Mouse (Mus musculus) gastrocnemius, postnatal 25 days (tissue): ENCODE measurements around the gene Olfr1087. TPM values are rescaled to one million over a fixed set of nuclear protein-coding genes. Genes with fewer than 3 reads are reported as not detected.
"Not testable (repeated sequence)": the region's sequence is repeated elsewhere in the genome, so short reads cannot be mapped to it uniquely, and the experiment has no call there.

Experiments used
- DNase-seq: peaks from one replicate; pipeline ENCODE4 v3.0.0; 2022
- long read RNA-seq, 2 experiments: library from polyadenylated mRNA; stranded (forward); transcript quantifications; one replicate each; pipeline ENCODE4 v2.0.0; 2021
- total RNA-seq, 2 experiments: library from RNA; stranded (reverse); gene quantifications; 1 replicate in 1 of 2; 2 replicates in 1 of 2; pipeline ENCODE4 v1.2.3; 2021

The Olfr1087 gene
- not detected for total RNA-seq
- long read RNA-seq, experiment 1 = 0 reads
- long read RNA-seq, experiment 2 = 0 reads

DNA sequence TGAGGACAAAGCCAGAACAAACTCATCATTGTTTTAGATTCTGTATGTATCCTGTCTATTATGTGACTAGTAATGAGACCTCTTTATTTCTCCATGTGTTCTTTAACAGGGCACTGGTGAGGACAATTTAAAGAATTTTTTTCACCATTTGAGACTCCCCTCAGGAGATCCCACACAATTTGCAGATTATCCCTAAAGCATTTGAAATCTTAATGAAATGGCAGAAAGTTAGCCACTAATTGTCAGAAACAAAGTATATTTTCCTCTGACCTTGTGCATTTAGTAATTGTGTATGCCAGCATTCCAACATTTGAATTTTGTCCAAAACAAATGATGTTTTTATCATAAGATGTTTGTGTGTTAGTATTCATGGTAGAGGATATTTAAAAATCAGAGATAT lies at the start of gene Olfr1087:
Gene Olfr1087, minus strand, starts transcription at position 101 of the 400 bp plus-strand sequence.
- no peak for DNase-seq

DNA sequence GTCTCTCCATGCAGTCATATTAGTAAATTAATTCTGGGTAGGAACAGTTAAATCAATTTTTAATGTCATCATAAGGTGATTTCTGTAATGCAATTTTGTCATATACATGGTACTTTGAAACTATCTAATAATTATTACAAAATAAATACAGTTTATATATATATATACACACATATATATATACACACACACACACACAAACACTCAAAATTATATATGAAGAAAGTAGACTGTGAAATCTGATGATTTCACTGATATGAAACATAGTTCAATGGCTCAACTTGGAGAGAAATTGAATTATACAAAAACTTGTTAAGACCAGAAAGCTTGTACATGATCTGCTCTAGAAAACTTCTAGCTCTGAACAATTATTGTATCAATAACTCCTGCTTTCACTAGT lies 35.4 kb upstream of the Olfr1087 start, which contains the start of gene Olfr1089:
Gene Olfr1089, minus strand, starts transcription at position 101 of the 400 bp plus-strand sequence.
- DNase-seq = no peak

DNA sequence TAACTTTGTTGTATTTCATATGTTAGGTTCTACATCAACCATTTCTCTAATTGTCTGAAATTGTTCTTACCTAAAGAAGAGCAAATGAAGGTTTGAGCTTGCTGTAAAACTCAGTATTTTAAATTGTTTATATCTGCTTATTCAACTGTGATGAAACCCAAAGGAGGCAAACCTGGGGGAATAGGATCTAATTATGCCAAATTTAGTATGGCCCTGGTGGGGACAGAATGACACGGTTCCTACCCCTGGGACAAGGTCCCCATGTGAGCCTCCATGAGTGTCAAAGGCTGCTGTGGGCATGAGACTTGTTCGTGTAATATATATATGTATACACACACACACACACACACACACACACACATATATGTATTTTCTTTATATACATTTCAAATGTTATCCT lies 18.2 kb downstream of the Olfr1087 start, which contains the start of gene Olfr1086:
Gene Olfr1086, minus strand, starts transcription at position 101 of the 400 bp plus-strand sequence.
- no peak for DNase-seq

DNA sequence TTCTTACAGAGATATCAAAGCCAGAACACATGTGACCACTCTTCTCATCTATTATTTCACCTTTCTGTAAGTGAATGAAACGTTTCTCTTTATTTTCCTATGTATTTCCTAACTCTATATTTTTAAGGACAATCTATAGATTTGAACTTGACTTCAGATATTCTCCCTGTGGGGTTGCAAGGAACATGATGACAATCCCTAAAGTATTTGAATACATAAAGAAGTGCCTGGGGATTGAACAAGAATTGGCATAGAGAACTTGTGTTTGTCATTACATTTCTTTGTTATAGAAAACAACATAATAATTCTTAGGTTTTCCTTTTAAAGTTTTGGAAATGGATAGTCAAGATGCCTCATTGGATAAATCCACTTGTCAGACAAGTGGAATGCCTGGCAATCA lies 36.3 kb downstream of the Olfr1087 start, which contains the start of gene Olfr1085:
Gene Olfr1085, minus strand, starts transcription at position 101 of the 400 bp plus-strand sequence.
- DNase-seq = no peak

DNA sequence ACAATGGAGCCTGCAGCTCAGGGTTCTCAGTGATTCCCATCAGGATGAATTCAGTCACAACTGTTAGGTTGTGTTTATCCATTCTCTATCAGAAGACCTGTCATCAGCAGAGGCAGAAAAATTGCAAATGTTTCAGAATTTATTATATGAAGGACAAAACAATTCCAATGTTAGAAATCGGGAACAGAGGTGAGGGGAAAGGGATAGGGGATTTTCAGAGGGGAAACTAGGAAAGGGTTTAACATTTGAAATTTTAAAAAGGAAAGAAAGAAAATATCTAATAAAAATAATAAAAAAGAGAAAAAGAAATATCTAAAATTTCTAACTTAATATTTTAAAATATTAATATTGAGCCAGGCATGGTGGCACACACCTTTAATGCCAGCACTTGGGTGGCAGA lies 58.6 kb downstream of the Olfr1087 start, which contains the start of gene Olfr1084:
Gene Olfr1084, minus strand, starts transcription at position 101 of the 400 bp plus-strand sequence.
- not testable (repeated sequence) for DNase-seq

Other genes starting within 250 kb of the Olfr1087 start
- gene Olfr1065, start 247.8 kb downstream of the Olfr1087 start, total RNA-seq = not detected
- gene Olfr1066, start 242.1 kb downstream of the Olfr1087 start, total RNA-seq = not detected
- not detected for gene Olfr228, start 211.0 kb downstream of the Olfr1087 start, total RNA-seq
- not detected for gene Olfr1076, start 189.9 kb downstream of the Olfr1087 start, total RNA-seq
- not detected for gene Olfr1079, start 155.9 kb downstream of the Olfr1087 start, total RNA-seq
- not detected for gene Olfr1080, start 140.2 kb downstream of the Olfr1087 start, total RNA-seq
- gene Olfr1082, start 99.4 kb downstream of the Olfr1087 start, total RNA-seq = not detected
- gene Olfr1084, start 58.7 kb downstream of the Olfr1087 start, total RNA-seq = not detected
- gene Olfr1085, start 36.4 kb downstream of the Olfr1087 start, total RNA-seq = not detected
- gene Olfr1086, start 18.3 kb downstream of the Olfr1087 start, total RNA-seq = not detected
- not detected for gene Olfr1089, start 35.3 kb upstream of the Olfr1087 start, total RNA-seq
- gene Olfr1090, start 60.6 kb upstream of the Olfr1087 start, total RNA-seq = not detected
- not detected for gene Olfr1093, start 84.1 kb upstream of the Olfr1087 start, total RNA-seq
- not detected for gene Olfr141, start 111.6 kb upstream of the Olfr1087 start, total RNA-seq
- not detected for gene Olfr1094, start 126.3 kb upstream of the Olfr1087 start, total RNA-seq
- gene Olfr1095, start 153.3 kb upstream of the Olfr1087 start, total RNA-seq = not detected
- not detected for gene Gm13723, start 176.4 kb upstream of the Olfr1087 start, total RNA-seq
- not detected for gene Olfr1097, start 193.8 kb upstream of the Olfr1087 start, total RNA-seq
- gene Olfr1098, start 226.2 kb upstream of the Olfr1087 start, total RNA-seq = not detected